Mouse (Mus musculus) yolk sac, embryonic 10.5 days (tissue): ENCODE data around the gene Acnat2.
A peak's percentile ranks its signal among the peaks of the same experiment; 100 is the strongest.
"Not testable (repeated sequence)": the region's sequence is repeated elsewhere in the genome, so short reads cannot be mapped to it uniquely, and the experiment has no call there.

Source experiments
- DNase-seq: peaks from one replicate; pipeline ENCODE4 v3.0.0-alpha.2; 2017; ENCODE audit warnings: low spot score

Gene Acnat2

DNA sequence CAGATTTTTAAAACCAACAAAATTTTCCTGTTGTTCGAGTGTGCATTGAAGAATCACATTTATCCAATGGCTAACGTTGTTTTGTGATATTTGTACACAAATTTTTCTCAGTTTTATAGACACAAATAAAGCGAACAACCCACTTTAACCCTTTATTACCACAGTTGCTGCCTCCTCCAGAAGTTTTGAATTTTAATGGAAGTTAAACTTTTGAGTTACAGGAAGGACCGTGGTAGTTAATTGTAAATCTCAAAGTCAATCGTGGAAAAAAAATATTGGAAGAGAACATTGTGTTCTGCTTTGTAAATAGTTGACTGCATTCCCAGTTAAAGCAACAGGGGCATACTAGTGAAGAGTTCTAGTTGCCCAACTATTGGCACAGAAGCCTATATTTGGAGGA is at the start of gene Acnat2:
Gene Acnat2, minus strand, starts transcription at position 195 of the 400 bp plus-strand sequence.
- not testable (repeated sequence) for DNase-seq

DNA sequence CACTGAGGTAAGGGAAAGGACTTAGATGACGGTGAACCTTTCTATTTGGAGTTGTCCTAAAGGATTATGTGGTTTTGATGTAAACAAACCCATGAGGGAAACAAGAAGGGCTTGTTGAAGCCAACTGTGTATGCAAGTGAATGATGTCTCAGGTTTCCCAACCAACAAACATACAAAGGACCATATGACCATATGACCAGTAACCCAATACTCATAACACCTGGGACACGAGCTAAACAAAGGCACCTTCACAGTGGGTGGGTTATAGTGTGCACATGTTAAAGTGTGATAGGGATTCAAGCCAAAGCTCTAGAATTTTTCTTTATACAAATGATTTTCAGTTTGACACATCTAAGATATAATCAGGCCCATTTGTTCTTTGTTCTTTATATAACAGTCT is 48.2 kb upstream of the Acnat2 start:
- DNase-seq = no peak

DNA sequence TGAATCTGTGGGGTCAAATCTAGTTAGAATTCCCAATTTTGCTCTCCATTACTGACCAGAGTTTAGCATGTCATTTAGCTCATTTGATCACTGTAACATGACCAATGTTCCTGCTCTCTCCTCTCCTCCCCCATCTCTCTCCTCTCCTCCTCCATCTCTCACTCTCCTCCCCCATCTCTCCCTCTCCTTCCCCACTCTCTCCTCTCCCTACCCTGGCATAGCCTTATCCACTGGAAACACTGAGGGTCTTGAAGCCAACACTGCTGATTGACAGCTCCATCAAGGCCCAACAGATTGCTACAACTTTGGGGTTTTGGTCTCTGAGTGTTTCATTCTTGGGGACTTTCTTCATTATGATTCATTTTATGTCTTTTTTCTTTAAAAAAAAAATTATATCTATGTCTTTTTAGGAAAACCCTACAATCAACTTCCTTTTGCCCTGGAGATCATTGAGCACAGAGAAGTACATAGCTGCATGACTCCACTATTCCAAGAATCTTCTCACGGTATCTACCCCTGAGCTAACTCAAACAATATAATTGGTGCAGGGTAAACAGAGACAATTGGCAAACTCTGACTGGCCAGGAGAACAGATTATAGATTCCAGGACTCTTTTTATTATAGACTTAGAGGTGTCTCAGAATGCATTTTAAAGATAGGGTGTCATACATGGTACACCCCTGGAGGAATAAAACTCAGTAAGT is 44.0 kb upstream of the Acnat2 start:
- peak; percentile 15 for DNase-seq

DNA sequence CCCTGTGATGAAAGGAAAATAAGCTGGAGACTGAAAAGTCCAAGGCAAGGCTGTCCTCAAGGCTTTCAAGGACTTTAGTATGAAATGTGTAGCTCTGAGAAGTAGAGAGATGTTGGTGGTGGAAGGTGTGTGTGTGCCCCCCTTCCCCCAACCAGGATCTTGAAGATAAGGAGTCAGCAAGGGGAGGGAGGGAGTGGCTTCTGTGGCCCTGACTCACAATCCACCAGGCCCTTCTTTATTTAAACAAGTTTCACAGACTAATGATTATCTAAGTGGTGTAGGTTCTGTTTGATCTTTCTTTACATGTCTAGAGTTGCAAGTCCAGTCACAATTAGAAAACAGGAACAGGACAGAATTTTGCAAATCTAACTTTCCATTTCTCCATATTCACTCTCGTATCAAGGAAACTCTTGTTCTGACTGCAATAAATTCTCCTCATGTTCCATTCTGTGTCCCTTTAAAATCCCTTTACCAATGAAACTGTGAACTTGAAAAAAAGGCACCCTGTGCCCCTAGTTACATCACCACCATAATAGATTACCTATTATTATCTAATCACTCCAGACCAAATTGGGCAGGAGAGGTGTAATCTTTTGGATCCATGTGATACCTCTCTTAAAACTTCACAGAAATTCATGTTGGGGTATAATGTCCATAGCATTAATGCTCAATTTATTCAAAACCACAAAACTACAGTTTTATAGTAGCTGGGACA is 43.3 kb upstream of the Acnat2 start:
- DNase-seq = peak; percentile 41

DNA sequence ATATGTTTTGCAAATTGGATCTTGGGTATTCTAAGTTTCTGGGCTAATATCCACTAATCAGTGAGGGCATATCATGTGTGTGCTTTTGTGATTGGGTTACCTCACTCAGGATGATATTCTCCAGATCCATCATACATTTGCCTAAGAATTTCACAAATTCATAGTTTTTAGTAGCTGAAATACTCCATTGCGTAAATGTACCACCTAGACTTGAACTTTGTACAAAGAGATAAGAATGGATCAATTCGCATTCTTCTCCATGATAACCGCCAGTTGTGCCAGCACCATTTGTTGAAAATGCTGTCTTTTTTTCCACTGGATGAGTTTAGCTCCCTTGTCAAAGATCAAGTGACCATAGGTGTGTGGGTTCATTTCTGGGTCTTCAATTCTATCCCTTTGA is 29.0 kb upstream of the Acnat2 start:
- not testable (repeated sequence) for DNase-seq

DNA sequence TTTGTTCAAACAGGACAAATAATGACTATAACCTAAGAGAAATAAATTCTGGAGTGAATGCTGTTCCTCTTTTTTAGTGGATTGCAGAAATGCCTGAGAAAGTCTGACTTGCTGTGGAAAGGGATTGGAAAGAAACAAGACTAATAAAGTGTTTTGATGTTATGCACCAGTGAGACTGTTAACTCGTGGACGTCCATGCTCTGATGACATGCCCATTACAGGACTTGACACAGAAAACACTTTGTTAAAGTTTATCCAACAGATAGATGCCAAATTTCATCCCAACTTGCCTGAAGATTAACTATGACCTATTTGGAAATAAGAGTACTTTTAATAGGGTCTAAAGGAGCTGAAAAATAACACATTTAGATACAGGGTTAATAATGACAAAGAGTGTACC is 2.2 kb upstream of the Acnat2 start:
- not testable (repeated sequence) for DNase-seq

DNA sequence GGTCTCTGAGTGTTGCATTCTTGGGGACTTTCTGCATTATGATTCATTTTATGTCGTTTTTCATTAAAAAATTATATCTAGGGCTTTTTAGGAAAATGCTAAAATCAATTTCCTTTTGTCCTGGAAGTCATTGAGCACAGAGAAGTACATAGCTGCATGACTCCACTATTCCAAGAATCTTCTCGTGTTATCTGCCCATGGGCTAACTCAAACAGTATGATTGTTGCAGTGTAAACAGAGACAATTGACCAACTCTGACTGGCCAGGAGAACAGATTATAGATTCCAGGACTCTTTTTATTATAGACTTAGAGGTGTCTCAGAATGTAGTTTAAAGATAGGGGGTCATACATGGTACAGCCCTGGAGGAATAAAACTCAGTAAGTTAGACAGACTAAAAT is 21.1 kb downstream of the Acnat2 start:
- peak; percentile 7 for DNase-seq

DNA sequence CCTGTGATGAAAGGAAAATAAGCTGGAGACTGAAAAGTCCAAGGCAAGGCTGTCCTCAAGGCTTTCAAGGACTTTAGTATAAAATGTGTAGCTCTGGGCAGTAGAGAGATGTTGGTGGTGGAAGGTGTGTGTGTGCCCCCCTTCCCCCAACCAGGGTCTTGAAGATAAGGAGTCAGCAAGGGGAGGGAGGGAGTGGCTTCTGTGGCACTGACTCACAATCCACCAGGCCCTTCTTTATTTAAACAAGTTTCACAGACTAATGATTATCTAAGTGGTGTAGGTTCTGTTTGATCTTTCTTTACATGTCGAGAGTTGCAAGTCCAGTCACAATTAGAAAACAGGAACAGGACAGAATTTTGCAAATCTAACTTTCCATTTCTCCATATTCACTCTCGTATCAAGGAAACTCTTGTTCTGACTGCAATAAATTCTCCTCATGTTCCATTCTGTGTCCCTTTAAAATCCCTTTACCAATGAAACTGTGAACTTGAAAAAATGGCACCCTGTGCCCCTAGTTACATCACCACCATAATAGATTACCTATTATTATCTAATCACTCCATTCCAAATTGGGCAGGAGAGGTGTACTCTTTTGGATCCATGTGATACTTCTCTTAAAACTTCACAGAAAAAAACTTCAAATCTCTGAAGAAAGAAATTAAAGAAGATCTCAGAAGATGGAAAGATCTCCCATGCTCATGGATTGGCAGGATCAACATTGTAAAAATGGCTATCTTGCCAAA is 24.2 kb downstream of the Acnat2 start:
- peak; percentile 14 for DNase-seq

DNA sequence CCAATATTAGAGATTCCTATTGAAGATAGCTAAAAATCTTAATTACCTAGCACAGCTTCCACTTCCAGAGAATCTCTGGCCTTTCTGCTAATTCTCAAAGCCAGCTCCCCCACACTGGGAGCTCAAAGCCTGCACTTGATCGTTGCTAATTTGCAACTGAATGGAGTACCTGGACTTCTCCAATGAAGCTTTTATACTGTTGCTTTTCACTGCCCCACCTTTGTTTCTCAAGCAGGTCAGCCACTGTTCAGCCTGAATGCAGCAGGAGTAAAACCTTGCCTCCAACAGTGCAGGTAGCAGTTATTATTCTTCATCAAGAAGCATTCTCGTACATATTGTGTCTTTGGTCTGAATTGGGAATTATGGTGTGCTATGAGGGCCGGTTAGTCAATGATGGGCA is 39.9 kb downstream of the Acnat2 start:
- DNase-seq = not testable (repeated sequence)

DNA sequence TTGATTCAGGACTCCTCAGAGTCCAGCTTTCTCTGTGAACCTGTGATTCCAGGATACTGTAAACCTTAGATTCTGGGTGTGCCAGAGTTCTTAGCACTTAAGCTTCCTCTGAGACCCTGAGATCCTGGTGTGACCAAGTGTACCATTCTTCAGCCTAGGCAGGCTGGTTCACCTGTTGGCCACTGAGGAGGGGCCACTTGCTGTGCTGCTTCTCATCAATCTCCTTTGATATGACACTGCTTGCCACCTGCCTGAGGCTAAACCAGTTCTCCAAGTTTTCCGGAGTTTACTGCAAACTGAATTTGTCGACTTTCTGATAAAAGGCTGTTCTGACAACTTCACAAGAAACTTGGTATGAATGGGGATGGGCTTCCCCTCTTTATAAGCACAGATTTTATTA is 50.9 kb downstream of the Acnat2 start:
- no peak for DNase-seq

DNA sequence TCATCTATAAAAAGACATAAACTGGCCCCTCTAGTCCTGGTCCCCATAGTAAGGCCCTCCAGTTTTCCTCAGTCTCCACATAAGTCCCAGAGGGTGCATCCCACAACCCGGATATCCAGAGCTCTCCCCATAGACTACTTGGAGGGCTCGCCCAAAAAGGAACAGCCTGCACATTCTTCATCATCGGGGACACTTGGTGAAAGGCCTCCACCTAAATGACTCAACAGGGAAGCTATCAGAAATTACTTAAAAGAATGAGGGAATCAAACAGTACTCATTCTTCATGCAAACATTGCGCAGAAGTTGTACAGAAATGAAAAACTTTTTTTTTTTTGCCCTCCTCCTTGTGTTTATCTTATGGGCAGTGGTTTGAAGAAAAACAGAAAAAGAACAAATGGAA is 57.5 kb downstream of the Acnat2 start:
- no peak for DNase-seq

DNA sequence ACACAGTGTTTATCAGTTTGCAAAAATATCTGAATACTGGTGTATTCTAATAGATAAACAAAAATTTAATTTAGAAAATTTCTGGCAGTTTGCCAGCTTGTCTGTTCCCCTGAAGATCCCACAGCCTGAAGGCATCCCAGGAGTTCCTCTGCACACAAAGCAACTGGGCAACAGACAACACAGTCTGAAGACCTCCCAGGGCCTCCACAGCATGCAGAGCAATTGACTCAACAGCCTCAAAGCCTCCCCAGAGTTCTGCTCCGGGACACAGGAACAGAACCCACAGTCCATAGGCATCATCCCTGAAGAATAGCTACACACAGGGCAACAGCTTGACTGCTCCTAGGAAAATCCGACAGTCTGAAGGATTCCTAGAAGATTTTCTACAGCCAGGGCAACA is 59.3 kb downstream of the Acnat2 start:
- DNase-seq = no peak

DNA sequence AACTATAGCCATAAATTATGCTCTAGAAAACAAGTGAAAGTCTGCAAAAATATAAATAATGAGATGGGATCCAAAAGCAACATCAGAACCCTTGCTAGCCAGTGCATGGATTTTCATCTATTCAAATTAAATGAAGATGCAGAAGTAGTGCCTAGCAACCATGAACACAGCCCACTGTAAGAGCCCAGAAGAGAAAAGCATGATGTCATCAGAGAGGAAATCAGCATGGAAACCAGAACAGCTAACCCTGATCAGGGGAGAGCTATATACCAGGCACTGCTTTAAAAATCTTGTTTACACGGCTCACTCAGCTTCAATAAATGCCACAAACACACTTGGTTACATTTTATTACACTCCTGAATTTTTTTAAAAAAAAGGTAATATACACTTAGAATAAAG is 60.0 kb downstream of the Acnat2 start:
- not testable (repeated sequence) for DNase-seq

DNA sequence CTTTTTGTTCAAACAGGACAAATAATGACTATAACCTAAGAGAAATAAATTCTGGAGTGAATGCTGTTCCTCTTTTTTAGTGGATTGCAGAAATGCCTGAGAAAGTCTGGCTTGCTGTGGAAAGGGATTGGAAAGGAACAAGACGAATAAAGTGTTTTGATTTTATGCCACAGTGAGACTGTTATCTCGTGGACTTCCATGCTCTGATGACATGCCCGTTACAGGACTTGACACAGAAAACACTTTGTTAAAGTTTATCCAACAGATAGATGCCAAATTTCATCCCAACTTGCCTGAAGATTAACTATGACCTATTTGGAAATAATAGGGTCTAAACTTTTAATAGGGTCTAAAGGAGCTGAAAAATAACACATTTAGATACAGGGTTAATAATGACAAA is 67.9 kb downstream of the Acnat2 start:
- DNase-seq = not testable (repeated sequence)

DNA sequence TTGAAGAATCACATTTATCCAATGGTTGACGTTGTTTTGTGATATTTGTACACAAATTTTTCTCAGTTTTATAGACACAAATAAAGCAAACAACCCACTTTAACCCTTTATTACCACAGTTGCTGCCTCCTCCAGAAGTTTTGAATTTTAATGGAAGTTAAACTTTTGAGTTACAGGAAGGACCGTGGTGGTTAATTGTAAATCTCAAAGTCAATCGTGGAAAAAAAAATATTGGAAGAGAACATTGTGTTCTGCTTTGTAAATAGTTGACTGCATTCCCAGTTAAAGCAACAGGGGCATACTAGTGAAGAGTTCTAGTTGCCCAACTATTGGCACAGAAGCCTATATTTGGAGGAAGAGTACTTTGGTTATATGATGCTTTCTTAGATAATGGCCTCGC is 70.0 kb downstream of the Acnat2 start:
- DNase-seq = not testable (repeated sequence)
